Mouse (Mus musculus): ENCODE results near the gene Tmem30a. TPM values are rescaled to one million over a fixed set of nuclear protein-coding genes. Genes with fewer than 3 reads are reported as not detected.
A peak's percentile ranks its signal among the peaks of the same experiment; 100 is the strongest.

Tmem30a gene
- total and polyA plus RNA-seq, 3 experiments, result 29.7 to 83.6 (median 42.1) TPM

GRCm38 (mm10) chr9:79806317-79807075, 13.2 kb upstream of the Tmem30a start (continued):
- TF ChIP-seq JUN (IDR thresholded peaks at IDR 0.05; ENCODE audit: insufficient read depth, low read depth, low read length) (no peak), SMC3 (IDR thresholded peaks at IDR 0.05; ENCODE audit: low read depth, low read length) (peak; percentile 81), ZKSCAN1 (IDR thresholded peaks at IDR 0.05; ENCODE audit: borderline replicate concordance, low read depth, low read length) (no peak), MAZ (IDR thresholded peaks at IDR 0.05; ENCODE audit: low read depth, low read length) (no peak), TBP (conservative IDR thresholded peaks at IDR 0.05; ENCODE audit: low read depth, low read length) (no peak), PAX5 (IDR thresholded peaks at IDR 0.05; ENCODE audit: low read length) (no peak)

GRCm38 (mm10) chr9:79805426-79805825, 12.1 kb upstream of the Tmem30a start:
- Histone ChIP-seq H3K79me2 (replicated peaks; ENCODE audit: control insufficient read depth, extremely low read depth, insufficient read depth, poor library complexity, severe bottlenecking) (no peaks in the 10 kb centered on the region), H3K4me2 (ENCODE audit: insufficient read depth, low read depth, poor library complexity, severe bottlenecking) (no peak overlapping the region), H3K36me3 (replicated peaks in 1 of 2; ENCODE audit: control insufficient read depth in 1 of 2, insufficient read depth in 1 of 2, low read length in 1 of 2) (no peaks in the 10 kb centered on the region), H3K4me1 (ENCODE audit: control insufficient read depth in 1 of 2, insufficient read depth in 2 of 2) (peaks cover 2 to 9% of the 10 kb centered on the region in 2 experiments), H3K9ac (ENCODE audit: insufficient read depth, low read depth) (no peak overlapping the region), H3K9me3 (replicated peaks; ENCODE audit: low read length) (no peaks in the 10 kb centered on the region), H3K4me3 (replicated peaks in 1 of 3; ENCODE audit: low read depth in 2 of 3, low read length in 2 of 3, poor library complexity in 1 of 3) (no peak overlapping the region), H3K27me3 (replicated peaks) (no peaks in the 10 kb centered on the region), H3K27ac (ENCODE audit: insufficient read depth, low read depth) (no peak overlapping the region)
- dilution Hi-C loops (cut with MboI; ENCODE audit: extremely low pct_ligation_motif_present, extremely low pct_unique_long_range_greater_than_20kb, low sequenced_read_pairs), result no loop called here
- TF ChIP-seq MAX (IDR thresholded peaks at IDR 0.05; ENCODE audit: low read length) (no peak), BHLHE40 (IDR thresholded peaks at IDR 0.05; ENCODE audit: low read depth, low read length) (no peak), MEF2A (IDR thresholded peaks at IDR 0.05; ENCODE audit: borderline replicate concordance, low read depth, low read length) (no peak), EP300 (IDR thresholded peaks at IDR 0.05; ENCODE audit: low read length) (no peak), CHD2 (IDR thresholded peaks at IDR 0.05; ENCODE audit: low read length) (no peak), ETS1 (conservative IDR thresholded peaks at IDR 0.05; ENCODE audit: low read depth, low read length) (no peak), POLR2AphosphoS2 (IDR thresholded peaks at IDR 0.05; ENCODE audit: low read depth, low read length) (no peak), JUN (IDR thresholded peaks at IDR 0.05; ENCODE audit: insufficient read depth, low read depth, low read length) (no peak), MXI1 (IDR thresholded peaks at IDR 0.05; ENCODE audit: low read depth, low read length) (no peak), RCOR1 (conservative IDR thresholded peaks at IDR 0.05; ENCODE audit: low read depth, low read length) (no peak), PAX5 (IDR thresholded peaks at IDR 0.05; ENCODE audit: low read length) (no peak), ZKSCAN1 (IDR thresholded peaks at IDR 0.05; ENCODE audit: borderline replicate concordance, low read depth, low read length) (no peak), MYC (IDR thresholded peaks at IDR 0.05; ENCODE audit: low read depth, low read length) (no peak), USF2 (conservative IDR thresholded peaks at IDR 0.05; ENCODE audit: low read depth, low read length) (no peak), SIN3A (IDR thresholded peaks at IDR 0.05; ENCODE audit: low read length) (no peak), ZNF384 (IDR thresholded peaks at IDR 0.05; ENCODE audit: low read depth, low read length) (no peak), E2F4 (IDR thresholded peaks at IDR 0.05; ENCODE audit: insufficient replicate concordance, low read depth, low read length) (no peak), IRF4 (IDR thresholded peaks at IDR 0.05; ENCODE audit: low read depth, low read length) (no peak), CTCF (conservative IDR thresholded peaks at IDR 0.05 in 1 of 2, IDR thresholded peaks at IDR 0.05 in 1 of 2; ENCODE audit: low read depth in 2 of 2, low read length in 2 of 2) (no peak)
- DNase-seq (ENCODE audit: extremely low read depth), result no peak
- in situ Hi-C loops (cut with MboI; ENCODE audit: low pct_ligation_motif_present, low pct_unique_long_range_greater_than_20kb, low sequenced_read_pairs), result loop anchor here (10.0 kb wide), 1 partner anchor 199 kb away; no protein-coding TSS in a partner anchor

All from CH12.LX (cell line).